Mouse (Mus musculus): ENCODE results near the gene Arhgef33. TPM values are rescaled to one million over a fixed set of nuclear protein-coding genes. Genes with fewer than 3 reads are reported as not detected.

Gene Arhgef33
- polyA plus RNA-seq, 1 experiment from 2014 or later = 1.5 TPM

DNA sequence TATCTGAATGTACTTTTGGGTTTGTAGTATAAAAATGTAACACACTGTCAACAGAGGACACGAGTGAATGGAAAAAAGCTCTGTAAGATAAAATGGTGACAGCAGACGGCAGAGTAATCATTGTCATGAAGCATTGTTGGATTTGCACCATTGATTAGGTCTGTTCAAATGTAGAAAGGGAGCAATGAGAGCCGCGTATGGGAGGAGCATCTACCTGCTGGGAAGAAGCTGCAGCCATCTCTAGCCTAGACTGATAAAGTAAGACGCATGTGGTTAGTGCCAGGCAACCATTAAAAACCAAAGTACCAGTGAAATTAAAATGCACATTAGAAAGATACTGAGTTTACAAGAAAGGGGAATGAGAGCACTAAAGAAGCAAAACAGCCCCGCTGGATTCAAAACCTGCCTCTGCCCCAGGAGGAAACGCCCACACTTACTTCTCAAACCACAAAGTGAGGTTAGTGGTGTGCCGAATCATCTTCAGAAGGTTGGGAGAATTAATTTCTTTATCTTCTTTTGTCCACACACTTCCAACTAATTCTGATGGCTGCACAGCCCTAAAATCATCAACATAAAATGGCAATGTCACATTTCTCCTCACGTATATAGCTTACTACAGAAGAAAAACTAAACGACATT is 111.5 kb downstream of the Arhgef33 start:
- 86% methylated on average over 10 of the region's 10 CpGs for whole genome bisulfite sequencing

GRCm38 (mm10) chr17:80420998-80421397 is 113.8 kb downstream of the Arhgef33 start:
- no peak for ATAC-seq (ENCODE audit: low FRiP score, low read depth)
- Histone ChIP-seq H3K9me3 (no peaks in the 10 kb centered on the region), H3K4me3 (no peak overlapping the region), H3K27ac (replicated peaks) (no peak overlapping the region), H3K4me2 (replicated peaks) (no peak overlapping the region), H3K9ac (replicated peaks) (no peak overlapping the region), H3K36me3 (peaks cover 52% of the 10 kb centered on the region), H3K27me3 (no peaks in the 10 kb centered on the region), H3K4me1 (no peaks in the 10 kb centered on the region)
- 90% methylated on average over 1 of the region's 1 CpGs for WGBS

More for the DNA sequence above, 111.5 kb downstream of the Arhgef33 start:
- Histone ChIP-seq H3K9me3 (no peaks in the 10 kb centered on the region), H3K9ac (replicated peaks) (no peak overlapping the region), H3K27me3 (no peaks in the 10 kb centered on the region), H3K27ac (replicated peaks) (no peak overlapping the region), H3K4me3 (no peak overlapping the region), H3K4me1 (no peaks in the 10 kb centered on the region), H3K4me2 (replicated peaks) (no peak overlapping the region), H3K36me3 (peaks cover 65% of the 10 kb centered on the region)
- ATAC-seq (ENCODE audit: low FRiP score, low read depth) = no peak

GRCm38 (mm10) chr17:80426171-80426570 is 119.0 kb downstream of the Arhgef33 start:
- Histone ChIP-seq H3K4me2 (replicated peaks) (no peak overlapping the region), H3K27me3 (no peaks in the 10 kb centered on the region), H3K27ac (replicated peaks) (no peak overlapping the region), H3K4me1 (no peaks in the 10 kb centered on the region), H3K9me3 (no peaks in the 10 kb centered on the region), H3K4me3 (no peak overlapping the region), H3K36me3 (peaks cover 18% of the 10 kb centered on the region), H3K9ac (replicated peaks) (no peak overlapping the region)
- WGBS = 94% methylated on average over 7 of the region's 7 CpGs
- no peak for ATAC-seq (ENCODE audit: low FRiP score, low read depth)

GRCm38 (mm10) chr17:80426901-80427300 is 119.7 kb downstream of the Arhgef33 start:
- no peak overlapping the region for H3K9ac ChIP-seq (replicated peaks)
- no peaks in the 10 kb centered on the region for H3K27me3 ChIP-seq
- no peak overlapping the region for H3K4me3 ChIP-seq
- peaks cover 18% of the 10 kb centered on the region for H3K36me3 ChIP-seq
- no peak for ATAC-seq (ENCODE audit: low FRiP score, low read depth)
- H3K4me2 ChIP-seq (replicated peaks) = no peak overlapping the region
- no peaks in the 10 kb centered on the region for H3K4me1 ChIP-seq
- no peak overlapping the region for H3K27ac ChIP-seq (replicated peaks)
- H3K9me3 ChIP-seq = no peaks in the 10 kb centered on the region
- WGBS = 90% methylated on average over 5 of the region's 5 CpGs

DNA sequence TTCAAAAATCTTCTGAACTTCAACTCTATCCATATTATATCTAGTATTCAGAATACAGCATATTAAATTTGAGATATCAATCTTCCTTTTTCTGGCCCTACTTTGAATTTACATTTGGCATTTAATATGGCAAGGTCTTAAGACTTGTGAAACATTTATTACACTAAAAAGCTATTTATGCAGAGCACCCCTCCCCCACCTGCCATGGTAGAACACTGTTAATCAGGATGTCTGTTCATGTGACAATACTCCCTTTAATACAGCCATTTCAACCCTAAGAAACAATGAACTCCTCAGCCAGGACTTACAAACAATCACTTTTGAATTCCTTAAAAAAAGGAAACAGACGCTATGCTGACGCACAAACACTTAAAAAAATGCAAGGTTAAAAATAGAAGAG is 120.8 kb downstream of the Arhgef33 start:
- Histone ChIP-seq H3K27me3 (no peaks in the 10 kb centered on the region), H3K27ac (replicated peaks) (no peak overlapping the region), H3K9ac (replicated peaks) (no peak overlapping the region), H3K9me3 (no peaks in the 10 kb centered on the region), H3K4me2 (replicated peaks) (no peak overlapping the region), H3K4me1 (no peaks in the 10 kb centered on the region), H3K36me3 (peaks cover 15% of the 10 kb centered on the region), H3K4me3 (no peak overlapping the region)
- 82% methylated on average over 2 of the region's 2 CpGs for WGBS
- ATAC-seq (ENCODE audit: low FRiP score, low read depth) = no peak

- 96% methylated on average over 9 of the region's 9 CpGs for WGBS
- Histone ChIP-seq H3K4me3 (no peak overlapping the region), H3K27ac (replicated peaks) (no peak overlapping the region), H3K27me3 (no peaks in the 10 kb centered on the region), H3K4me1 (no peaks in the 10 kb centered on the region), H3K4me2 (replicated peaks) (no peak overlapping the region), H3K36me3 (peaks cover 31% of the 10 kb centered on the region), H3K9me3 (no peaks in the 10 kb centered on the region), H3K9ac (replicated peaks) (no peak overlapping the region)
- ATAC-seq (ENCODE audit: low FRiP score, low read depth) = no peak
Measured at GRCm38 (mm10) chr17:80431997-80432396, 124.8 kb downstream of the Arhgef33 start.

DNA sequence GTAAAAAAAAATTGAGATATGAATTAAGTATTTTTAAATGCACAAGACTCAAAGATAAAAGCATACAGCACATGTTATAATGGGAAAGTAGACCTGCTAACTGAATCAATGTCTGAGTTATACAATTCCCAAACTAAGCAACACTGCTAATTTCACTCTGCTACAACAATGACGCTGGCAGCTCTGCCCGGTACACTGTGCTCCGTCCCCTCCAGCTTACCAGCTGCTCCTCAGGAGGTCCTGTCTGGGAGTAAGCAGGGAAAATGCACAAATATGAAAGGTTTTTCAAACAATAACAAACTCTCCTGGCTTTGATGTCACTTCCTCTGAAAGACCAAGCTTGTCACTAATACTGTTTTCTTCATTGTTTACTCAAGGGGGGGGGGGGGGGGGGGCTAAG is 127.2 kb downstream of the Arhgef33 start:
- Histone ChIP-seq H3K9ac (replicated peaks) (no peak overlapping the region), H3K9me3 (no peaks in the 10 kb centered on the region), H3K36me3 (peaks cover 39% of the 10 kb centered on the region), H3K4me1 (no peaks in the 10 kb centered on the region), H3K27me3 (no peaks in the 10 kb centered on the region), H3K4me2 (replicated peaks) (no peak overlapping the region), H3K4me3 (no peak overlapping the region), H3K27ac (replicated peaks) (no peak overlapping the region)
- 81% methylated on average over 3 of the region's 3 CpGs for WGBS
- no peak for ATAC-seq (ENCODE audit: low FRiP score, low read depth)

GRCm38 (mm10) chr17:80435680-80436079 is 128.5 kb downstream of the Arhgef33 start:
- ATAC-seq (ENCODE audit: low FRiP score, low read depth) = no peak
- peaks cover 37% of the 10 kb centered on the region for H3K36me3 ChIP-seq
- 96% methylated on average over 5 of the region's 5 CpGs for WGBS

GRCm38 (mm10) chr17:80445433-80445832 is 138.2 kb downstream of the Arhgef33 start:
- H3K36me3 ChIP-seq = peaks cover 67% of the 10 kb centered on the region

More at GRCm38 (mm10) chr17:80435680-80436079, 128.5 kb downstream of the Arhgef33 start:
- Histone ChIP-seq H3K4me1 (no peaks in the 10 kb centered on the region), H3K4me2 (replicated peaks) (no peak overlapping the region), H3K27ac (replicated peaks) (no peak overlapping the region), H3K4me3 (no peak overlapping the region), H3K27me3 (no peaks in the 10 kb centered on the region), H3K9me3 (no peaks in the 10 kb centered on the region), H3K9ac (replicated peaks) (no peak overlapping the region)

GRCm38 (mm10) chr17:80446470-80446869 is 139.3 kb downstream of the Arhgef33 start:
- ATAC-seq (ENCODE audit: low FRiP score, low read depth) = no peak
- H3K27me3 ChIP-seq = no peaks in the 10 kb centered on the region
- WGBS = 96% methylated on average over 5 of the region's 5 CpGs
- peaks cover 70% of the 10 kb centered on the region for H3K36me3 ChIP-seq
- peaks cover 4% of the 10 kb centered on the region; the same call in 1 of the 2 replicates for H3K4me1 ChIP-seq
- no peaks in the 10 kb centered on the region for H3K9me3 ChIP-seq
- H3K4me2 ChIP-seq (replicated peaks) = no peak overlapping the region
- no peak overlapping the region for H3K9ac ChIP-seq (replicated peaks)
- H3K4me3 ChIP-seq = no peak overlapping the region
- no peak overlapping the region for H3K27ac ChIP-seq (replicated peaks)

More at GRCm38 (mm10) chr17:80445433-80445832, 138.2 kb downstream of the Arhgef33 start:
- Histone ChIP-seq H3K27me3 (no peaks in the 10 kb centered on the region), H3K4me1 (peaks cover 7% of the 10 kb centered on the region; the same call in 1 of the 2 replicates), H3K27ac (replicated peaks) (no peak overlapping the region), H3K4me3 (no peak overlapping the region), H3K9me3 (no peaks in the 10 kb centered on the region), H3K9ac (replicated peaks) (no peak overlapping the region), H3K4me2 (replicated peaks) (no peak overlapping the region)
- WGBS = 96% methylated on average over 7 of the region's 7 CpGs
- no peak for ATAC-seq (ENCODE audit: low FRiP score, low read depth)

Other genes starting within 250 kb of the Arhgef33 start
- 125 and 129 TPM in 2 replicates for gene Hnrnpll, start 245.1 kb upstream of the Arhgef33 start, polyA plus RNA-seq (2016; fragmentation: Nextera tagmentation; extraction: Ambion mirVana)
- 4.8 and 5.0 TPM in 2 replicates for gene Galm, start 179.9 kb upstream of the Arhgef33 start, polyA plus RNA-seq (2016; fragmentation: Nextera tagmentation; extraction: Ambion mirVana)
- 688 TPM in 2 replicates for gene Srsf7, start 100.1 kb upstream of the Arhgef33 start, polyA plus RNA-seq (2016; fragmentation: Nextera tagmentation; extraction: Ambion mirVana)
- 0.14 and 0.30 TPM in 2 replicates for gene Ttc39d, start 99.9 kb upstream of the Arhgef33 start, polyA plus RNA-seq (2016; fragmentation: Nextera tagmentation; extraction: Ambion mirVana)
- gene Gemin6, start 83.0 kb upstream of the Arhgef33 start, polyA plus RNA-seq (2016; fragmentation: Nextera tagmentation; extraction: Ambion mirVana) = 31.6 and 33.1 TPM in 2 replicates
- gene Morn2, start 17.2 kb upstream of the Arhgef33 start, polyA plus RNA-seq (2016; fragmentation: Nextera tagmentation; extraction: Ambion mirVana) = 34.7 and 39.4 TPM in 2 replicates
- gene Dhx57, start 16.9 kb upstream of the Arhgef33 start, polyA plus RNA-seq (2016; fragmentation: Nextera tagmentation; extraction: Ambion mirVana) = 34.6 and 36.0 TPM in 2 replicates
- 1.6 and 1.8 TPM in 2 replicates for gene Gm10190, start 66.1 kb downstream of the Arhgef33 start, polyA plus RNA-seq (2016; fragmentation: Nextera tagmentation; extraction: Ambion mirVana)
- 7.3 and 8.0 TPM in 2 replicates for gene Sos1, start 173.0 kb downstream of the Arhgef33 start, polyA plus RNA-seq (2016; fragmentation: Nextera tagmentation; extraction: Ambion mirVana)